Mouse (Mus musculus) embryo, embryonic 11.5 days (tissue): ENCODE results near the gene Krt42.
"Not testable (repeated sequence)": the region's sequence is repeated elsewhere in the genome, so short reads cannot be mapped to it uniquely, and the experiment has no call there.

ENCODE experiments used
- DNase-seq: peaks from one replicate; pipeline ENCODE4 v3.0.0-alpha.2; 2012; ENCODE audit warnings: low read depth, low spot score

Krt42 gene

GRCm38 (mm10) chr11:100281596-100282544 is 12.2 kb upstream of the Krt42 start:
- peak; percentile 80 for DNase-seq

- DNase-seq, result no peak
Observed at GRCm38 (mm10) chr11:100278759-100279158, 9.1 kb upstream of the Krt42 start.

- DNase-seq, result no peak
Observed at GRCm38 (mm10) chr11:100277726-100278480, 8.2 kb upstream of the Krt42 start.

- no peak for DNase-seq
Observed at GRCm38 (mm10) chr11:100275466-100275865, 5.8 kb upstream of the Krt42 start.

- DNase-seq, result no peak
Observed at GRCm38 (mm10) chr11:100274719-100275118, 5.0 kb upstream of the Krt42 start.

GRCm38 (mm10) chr11:100271878-100272277 is 2.2 kb upstream of the Krt42 start:
- no peak for DNase-seq

GRCm38 (mm10) chr11:100262058-100262980 is 7.4 kb downstream of the Krt42 start:
- DNase-seq, result no peak

- no peak for DNase-seq
Observed at GRCm38 (mm10) chr11:100261235-100261605, 8.5 kb downstream of the Krt42 start.

- no peak for DNase-seq
Observed at GRCm38 (mm10) chr11:100260514-100261234, 9.0 kb downstream of the Krt42 start, which contains the start of gene Krt17. Gene Krt17 (minus strand): TSS chr11:100261029.

- DNase-seq, result no peak
Observed at GRCm38 (mm10) chr11:100259079-100259478, 10.6 kb downstream of the Krt42 start.

GRCm38 (mm10) chr11:100257967-100258366 is 11.7 kb downstream of the Krt42 start:
- no peak for DNase-seq

- no peak for DNase-seq
Observed at GRCm38 (mm10) chr11:100255514-100255913, 14.2 kb downstream of the Krt42 start.

GRCm38 (mm10) chr11:100254360-100255090 is 15.1 kb downstream of the Krt42 start:
- no peak for DNase-seq

GRCm38 (mm10) chr11:100248852-100249465 is 20.7 kb downstream of the Krt42 start, which contains the start of gene Krt16:
Gene Krt16 (minus strand): TSS chr11:100248902.
- DNase-seq, result no peak

GRCm38 (mm10) chr11:100246471-100246870 is 23.2 kb downstream of the Krt42 start:
- not testable (repeated sequence) for DNase-seq

- DNase-seq, result not testable (repeated sequence)
Observed at GRCm38 (mm10) chr11:100240272-100240671, 29.4 kb downstream of the Krt42 start.

- no peak for DNase-seq
Observed at GRCm38 (mm10) chr11:100221741-100222140, 47.9 kb downstream of the Krt42 start.

GRCm38 (mm10) chr11:100219304-100219703 is 50.4 kb downstream of the Krt42 start:
- no peak for DNase-seq
